Comparison of ENCODE assay signal across 12 mouse cellular contexts in genomic region chr4:137265116-137265515, GRCm38 (mm10).
"Had no signal": no experiment of that assay in that cellular context is flagged by ENCODE, and none has a peak within 500 bp of the region (broad histone marks: within the 10 kb centered on the region; RNA-seq: fewer than 3 reads in every experiment).

No protein-coding gene starts in this region.

- H3K27ac ChIP-seq: kidney, postnatal 0 days; liver, embryonic 15.5 days had no signal

- DNase-seq: kidney, adult 8-10 months; kidney, postnatal 36 days; left cerebral cortex, postnatal 4 days; lung, adult 2 months; lung, postnatal 36 days; midbrain, embryonic 14.5 days; right cerebral cortex, postnatal 14 days; thymus, postnatal 4 days had no signal

- H3K9ac ChIP-seq: liver, embryonic 15.5 days had no signal

- H3K4me1 ChIP-seq: liver, embryonic 15.5 days had no signal

- H3K36me3 ChIP-seq: liver, embryonic 15.5 days had no signal

- H3K4me3 ChIP-seq: liver, embryonic 15.5 days had no signal

- H3K9me3 ChIP-seq: liver, embryonic 15.5 days had no signal

- H3K4me2 ChIP-seq: liver, embryonic 11.5 days; liver, embryonic 15.5 days had no signal

- ATAC-seq: lung, postnatal 0 days had no signal
